Mouse (Mus musculus) lung, embryonic 15.5 days (tissue): Measurements from ENCODE around the gene Hpse2. TPM values are rescaled to one million over a fixed set of nuclear protein-coding genes. Genes with fewer than 3 reads are reported as not detected.
"Not testable (repeated sequence)": the region's sequence is repeated elsewhere in the genome, so short reads cannot be mapped to it uniquely, and the experiment has no call there.

ENCODE experiments used
- ATAC-seq: fragments of 200-750 bp; cut with Nextera tagmentation; 2 replicates; pipeline ENCODE4 v1.8.0; 2017; ENCODE audit warnings: moderate number of reproducible peaks, borderline replicate concordance; ENCODE audit not compliant: low FRiP score, low TSS enrichment; ENCODE audit errors: extremely low read depth
- H3K27ac ChIP-seq: fragments of 300-500 bp; sonication (generic); 2 replicates; pipeline ENCODE4 v1.5.1; 2015; ENCODE audit warnings: moderate library complexity, mild to moderate bottlenecking, inconsistent platforms
- H3K27me3 ChIP-seq: fragments of 300-500 bp; sonication (generic); 2 replicates; pipeline ENCODE4 v1.6.1; 2015; ENCODE audit warnings: inconsistent platforms
- H3K36me3 ChIP-seq: fragments of 300-500 bp; sonication (generic); 2 replicates; pipeline ENCODE4 v1.6.1; 2015; ENCODE audit warnings: inconsistent platforms
- H3K4me1 ChIP-seq: fragments of 300-500 bp; sonication (generic); 2 replicates; pipeline ENCODE4 v1.6.1; 2015; ENCODE audit warnings: inconsistent platforms
- H3K4me2 ChIP-seq: fragments of 300-500 bp; sonication (generic); 2 replicates; pipeline ENCODE4 v1.6.1; 2015; ENCODE audit warnings: inconsistent platforms, mild to moderate bottlenecking, moderate library complexity
- H3K4me3 ChIP-seq: fragments of 300-500 bp; sonication (generic); 2 replicates; pipeline ENCODE4 v1.5.1; 2015; ENCODE audit warnings: mild to moderate bottlenecking, inconsistent platforms
- H3K9ac ChIP-seq: fragments of 300-500 bp; sonication (generic); 2 replicates; pipeline ENCODE4 v1.6.1; 2015; ENCODE audit warnings: inconsistent platforms
- H3K9me3 ChIP-seq: fragments of 300-500 bp; sonication (generic); 2 replicates; pipeline ENCODE4 v1.6.1; 2016; ENCODE audit warnings: inconsistent platforms
- WGBS: fragments of 180-500 bp; shearing (Covaris S2); methylation state at CpG from one replicate; pipeline ENCODE4 v1.1.7; 2015; 5-methylcytosine and 5-hydroxymethylcytosine counted together
- polyA plus RNA-seq: library from polyadenylated mRNA; unstranded; fragments of >200 nt; fragmentation: Nextera tagmentation; extraction: Ambion mirVana; gene quantifications from 2 replicates; pipeline ENCODE4 v1.2.1, GENCODE M21; 2015

Hpse2 gene
- polyA plus RNA-seq, 1 experiment from 2014 or later = 8.2 TPM

- WGBS = 1% methylated on average over 25 of the region's 25 CpGs
- no peak for ATAC-seq
- H3K9ac ChIP-seq = peak overlapping the region; percentile 41
- no peaks in the 10 kb centered on the region for H3K9me3 ChIP-seq
- H3K4me1 ChIP-seq = peaks cover 16% of the 10 kb centered on the region; the same call in 1 of the 2 replicates
- peaks cover 68% of the 10 kb centered on the region for H3K27me3 ChIP-seq
- no peak overlapping the region; the same call in 1 of the 2 replicates for H3K27ac ChIP-seq
- no peaks in the 10 kb centered on the region for H3K36me3 ChIP-seq
- H3K4me3 ChIP-seq = peak overlapping the region; percentile 47
- H3K4me2 ChIP-seq = peak overlapping the region; percentile 68
These were observed 3.1 kb downstream of the Hpse2 start for GRCm38 (mm10) chr19:43384978-43385431.

- WGBS = 6% methylated on average over 19 of the region's 19 CpGs
- ATAC-seq = no peak
- peak overlapping the region; percentile 47 for H3K4me3 ChIP-seq
- H3K9ac ChIP-seq = peak overlapping the region; percentile 41
- peaks cover 16% of the 10 kb centered on the region; the same call in 1 of the 2 replicates for H3K4me1 ChIP-seq
- H3K4me2 ChIP-seq = peak overlapping the region; percentile 68
- no peak overlapping the region; the same call in 1 of the 2 replicates for H3K27ac ChIP-seq
- no peaks in the 10 kb centered on the region for H3K9me3 ChIP-seq
- peaks cover 66% of the 10 kb centered on the region for H3K27me3 ChIP-seq
- H3K36me3 ChIP-seq = no peaks in the 10 kb centered on the region
These were observed 3.7 kb downstream of the Hpse2 start for GRCm38 (mm10) chr19:43384346-43384977.

GRCm38 (mm10) chr19:43358830-43359229, 29.3 kb downstream of the Hpse2 start:
- H3K4me3 ChIP-seq = no peak overlapping the region
- no peaks in the 10 kb centered on the region for H3K36me3 ChIP-seq
- H3K9me3 ChIP-seq = no peaks in the 10 kb centered on the region
- H3K27me3 ChIP-seq = no peaks in the 10 kb centered on the region
- WGBS = 85% methylated on average over 3 of the region's 3 CpGs
- H3K4me1 ChIP-seq = no peaks in the 10 kb centered on the region
- no peak for ATAC-seq
- H3K27ac ChIP-seq = no peak overlapping the region
- no peak overlapping the region for H3K9ac ChIP-seq
- no peak overlapping the region for H3K4me2 ChIP-seq

GRCm38 (mm10) chr19:43311125-43311524, 77.0 kb downstream of the Hpse2 start:
- Histone ChIP-seq H3K4me1 (no peaks in the 10 kb centered on the region), H3K36me3 (no peaks in the 10 kb centered on the region), H3K27ac (no peak overlapping the region), H3K27me3 (no peaks in the 10 kb centered on the region), H3K9ac (no peak overlapping the region), H3K4me3 (no peak overlapping the region), H3K9me3 (no peaks in the 10 kb centered on the region), H3K4me2 (no peak overlapping the region)
- no peak for ATAC-seq

- no peak overlapping the region for H3K4me3 ChIP-seq
- no peak overlapping the region for H3K4me2 ChIP-seq
- H3K27ac ChIP-seq = no peak overlapping the region
- H3K27me3 ChIP-seq = no peaks in the 10 kb centered on the region
- H3K4me1 ChIP-seq = no peaks in the 10 kb centered on the region
- no peak for ATAC-seq
- H3K9me3 ChIP-seq = no peaks in the 10 kb centered on the region
- H3K9ac ChIP-seq = no peak overlapping the region
- no peaks in the 10 kb centered on the region for H3K36me3 ChIP-seq
These were observed 81.4 kb downstream of the Hpse2 start for GRCm38 (mm10) chr19:43306756-43307155.

GRCm38 (mm10) chr19:43281336-43281735, 106.8 kb downstream of the Hpse2 start:
- ATAC-seq, H3K9ac ChIP-seq, H3K9me3 ChIP-seq: not testable (repeated sequence)

GRCm38 (mm10) chr19:43243993-43244392, 144.2 kb downstream of the Hpse2 start:
- Histone ChIP-seq H3K36me3 (no peaks in the 10 kb centered on the region), H3K4me1 (no peaks in the 10 kb centered on the region), H3K27ac (no peak overlapping the region), H3K27me3 (no peaks in the 10 kb centered on the region), H3K4me2 (no peak overlapping the region), H3K4me3 (no peak overlapping the region), H3K9me3 (no peaks in the 10 kb centered on the region), H3K9ac (no peak overlapping the region)
- ATAC-seq = no peak
- WGBS = 70% methylated on average over 4 of the region's 4 CpGs

More at GRCm38 (mm10) chr19:43281336-43281735, 106.8 kb downstream of the Hpse2 start:
- 83% methylated on average over 1 of the region's 1 CpGs for WGBS
- not testable (repeated sequence) for H3K4me3 ChIP-seq, H3K36me3 ChIP-seq, H3K4me1 ChIP-seq, H3K27me3 ChIP-seq, H3K27ac ChIP-seq, H3K4me2 ChIP-seq

- Histone ChIP-seq H3K4me2 (no peak overlapping the region), H3K36me3 (no peaks in the 10 kb centered on the region), H3K4me1 (0 out of 2 replicates have a peak, but pooled peaks cover 3% of the 10 kb centered on the region), H3K4me3 (no peak overlapping the region), H3K9me3 (no peaks in the 10 kb centered on the region), H3K9ac (no peak overlapping the region), H3K27me3 (no peaks in the 10 kb centered on the region), H3K27ac (no peak overlapping the region)
- ATAC-seq = no peak
- WGBS = 47% methylated on average over 3 of the region's 3 CpGs
These were observed 156.4 kb downstream of the Hpse2 start for GRCm38 (mm10) chr19:43231711-43232110.

- Histone ChIP-seq H3K9me3 (no peaks in the 10 kb centered on the region), H3K4me3 (no peak overlapping the region), H3K4me1 (peaks cover 5% of the 10 kb centered on the region; the same call in 1 of the 2 replicates), H3K9ac (no peak overlapping the region), H3K27ac (0 out of 2 replicates have a peak overlapping the region, but pooled peaks have one; percentile 42), H3K27me3 (no peaks in the 10 kb centered on the region), H3K4me2 (no peak overlapping the region), H3K36me3 (no peaks in the 10 kb centered on the region)
- ATAC-seq = peak; percentile 83; the same call in 1 of the 2 replicates
- WGBS = 32% methylated on average over 3 of the region's 3 CpGs
These were observed 194.6 kb downstream of the Hpse2 start for GRCm38 (mm10) chr19:43193562-43193961.

- Histone ChIP-seq H3K9me3 (no peaks in the 10 kb centered on the region), H3K36me3 (no peaks in the 10 kb centered on the region), H3K27me3 (no peaks in the 10 kb centered on the region), H3K4me1 (peaks cover 5% of the 10 kb centered on the region; the same call in 1 of the 2 replicates), H3K4me2 (no peak overlapping the region), H3K4me3 (no peak overlapping the region), H3K27ac (peak overlapping the region; percentile 45), H3K9ac (no peak overlapping the region)
- peak; percentile 68; the same call in 1 of the 2 replicates for ATAC-seq
- 45% methylated on average over 3 of the region's 3 CpGs for WGBS
These were observed 212.7 kb downstream of the Hpse2 start for GRCm38 (mm10) chr19:43175437-43175965.

- H3K4me2 ChIP-seq = no peak overlapping the region
- H3K9me3 ChIP-seq = no peaks in the 10 kb centered on the region
- no peaks in the 10 kb centered on the region for H3K27me3 ChIP-seq
- H3K4me1 ChIP-seq = peaks cover 5% of the 10 kb centered on the region; the same call in 1 of the 2 replicates
- no peak overlapping the region for H3K9ac ChIP-seq
- no peak overlapping the region for H3K4me3 ChIP-seq
- WGBS = 20% methylated on average over 2 of the region's 2 CpGs
- H3K36me3 ChIP-seq = no peaks in the 10 kb centered on the region
- peak overlapping the region; percentile 45 for H3K27ac ChIP-seq
- peak; percentile 73 for ATAC-seq
These were observed 213.3 kb downstream of the Hpse2 start for GRCm38 (mm10) chr19:43174812-43175211.

GRCm38 (mm10) chr19:43156085-43156484, 232.1 kb downstream of the Hpse2 start:
- Histone ChIP-seq H3K36me3 (no peaks in the 10 kb centered on the region), H3K27me3 (no peaks in the 10 kb centered on the region), H3K9ac (no peak overlapping the region), H3K4me2 (no peak overlapping the region), H3K27ac (peak overlapping the region; percentile 12; the same call in 1 of the 2 replicates), H3K9me3 (no peaks in the 10 kb centered on the region), H3K4me3 (no peak overlapping the region), H3K4me1 (0 out of 2 replicates have a peak, but pooled peaks cover 8% of the 10 kb centered on the region)
- WGBS = 43% methylated on average over 8 of the region's 8 CpGs
- no peak for ATAC-seq
